Mouse (Mus musculus): ENCODE results near the gene Mcf2. TPM values are rescaled to one million over a fixed set of nuclear protein-coding genes. Genes with fewer than 3 reads are reported as not detected.

Mcf2 gene
- polyA plus RNA-seq, 1 experiment from 2014 or later: 2.3 TPM

DNA sequence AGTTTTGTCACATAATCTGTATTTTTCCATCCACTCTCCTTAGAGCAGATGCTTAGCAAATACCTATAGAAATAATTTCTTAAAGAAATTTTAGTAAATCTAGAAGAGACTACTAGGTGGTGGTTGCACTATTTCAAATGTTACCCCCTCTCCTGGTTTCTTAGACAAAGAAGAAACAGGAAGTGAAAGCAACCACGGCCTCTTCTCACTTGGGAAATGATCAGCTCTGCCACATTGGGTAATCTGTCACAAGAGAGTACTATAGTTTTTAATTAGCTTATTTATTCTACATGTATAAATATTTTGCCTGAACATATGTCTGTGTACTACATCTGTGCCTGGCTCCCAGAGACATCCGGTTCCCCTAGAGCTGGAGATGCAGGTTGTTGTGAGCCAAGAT lies 157.3 kb downstream of the Mcf2 start:
- 78% methylated on average over 2 of the region's 2 CpGs for WGBS
- no peak overlapping the region for H3K27ac ChIP-seq
- no peak for ATAC-seq (replicated peaks)

DNA sequence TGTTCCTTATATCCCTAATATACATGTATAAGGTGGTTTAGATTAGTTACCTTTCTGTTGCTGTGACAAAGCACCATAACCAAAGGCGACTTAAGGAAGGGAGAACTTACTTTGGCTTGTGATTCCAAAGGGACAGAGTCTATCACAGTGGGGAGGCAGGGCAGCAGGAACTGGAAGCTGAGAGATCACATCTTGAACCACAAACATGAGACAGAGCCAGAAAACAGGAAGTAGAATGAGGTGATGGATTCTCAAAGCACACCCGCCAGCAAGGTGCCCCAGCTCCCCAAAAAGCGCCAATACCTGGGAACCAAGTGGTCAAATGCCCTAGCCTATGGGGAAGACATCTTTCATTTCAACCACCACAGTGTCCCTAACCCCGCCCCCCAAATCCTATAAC lies 157.9 kb downstream of the Mcf2 start:
- H3K36me3 ChIP-seq (replicated peaks): no peaks in the 10 kb centered on the region
- no peaks in the 10 kb centered on the region for H3K9me3 ChIP-seq
- H3K9ac ChIP-seq: no peak overlapping the region
- no peaks in the 10 kb centered on the region for H3K27me3 ChIP-seq (replicated peaks)
- H3K4me2 ChIP-seq: no peak overlapping the region
- WGBS: 86% methylated on average over 4 of the region's 4 CpGs
- H3K27ac ChIP-seq: no peak overlapping the region
- H3K4me1 ChIP-seq: no peaks in the 10 kb centered on the region
- H3K4me3 ChIP-seq: no peak overlapping the region
- no peak for ATAC-seq (replicated peaks)

More for the DNA sequence above, 157.3 kb downstream of the Mcf2 start:
- H3K4me2 ChIP-seq: no peak overlapping the region
- H3K27me3 ChIP-seq (replicated peaks): no peaks in the 10 kb centered on the region
- H3K9ac ChIP-seq: no peak overlapping the region
- no peaks in the 10 kb centered on the region for H3K4me1 ChIP-seq
- H3K4me3 ChIP-seq: no peak overlapping the region
- no peaks in the 10 kb centered on the region for H3K9me3 ChIP-seq
- H3K36me3 ChIP-seq (replicated peaks): no peaks in the 10 kb centered on the region

DNA sequence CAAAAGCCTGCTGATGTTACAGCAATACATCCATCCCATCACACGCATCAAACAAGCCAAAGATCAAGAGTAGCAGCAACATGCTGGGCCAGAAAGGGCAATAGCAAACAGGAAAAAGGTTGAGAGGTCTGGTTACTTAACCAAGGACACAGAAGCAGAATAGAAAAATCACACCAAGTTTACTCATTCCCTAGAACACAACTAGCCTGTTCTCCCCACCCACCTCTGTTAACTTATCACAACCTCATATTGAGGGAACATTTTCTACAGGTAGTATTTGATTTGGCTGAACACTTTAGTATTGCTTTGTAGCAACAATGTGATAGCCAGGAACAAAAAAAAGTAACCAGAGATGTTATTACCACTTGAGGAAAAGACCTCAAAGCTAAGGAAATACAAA lies 164.3 kb downstream of the Mcf2 start:
- H3K9ac ChIP-seq: no peak overlapping the region
- no peaks in the 10 kb centered on the region for H3K9me3 ChIP-seq
- WGBS: 87% methylated on average over 1 of the region's 1 CpGs
- no peak for ATAC-seq (replicated peaks)
- H3K4me3 ChIP-seq: no peak overlapping the region
- H3K4me1 ChIP-seq: no peaks in the 10 kb centered on the region
- H3K27ac ChIP-seq: no peak overlapping the region
- no peaks in the 10 kb centered on the region for H3K36me3 ChIP-seq (replicated peaks)
- no peaks in the 10 kb centered on the region for H3K27me3 ChIP-seq (replicated peaks)
- no peak overlapping the region for H3K4me2 ChIP-seq

DNA sequence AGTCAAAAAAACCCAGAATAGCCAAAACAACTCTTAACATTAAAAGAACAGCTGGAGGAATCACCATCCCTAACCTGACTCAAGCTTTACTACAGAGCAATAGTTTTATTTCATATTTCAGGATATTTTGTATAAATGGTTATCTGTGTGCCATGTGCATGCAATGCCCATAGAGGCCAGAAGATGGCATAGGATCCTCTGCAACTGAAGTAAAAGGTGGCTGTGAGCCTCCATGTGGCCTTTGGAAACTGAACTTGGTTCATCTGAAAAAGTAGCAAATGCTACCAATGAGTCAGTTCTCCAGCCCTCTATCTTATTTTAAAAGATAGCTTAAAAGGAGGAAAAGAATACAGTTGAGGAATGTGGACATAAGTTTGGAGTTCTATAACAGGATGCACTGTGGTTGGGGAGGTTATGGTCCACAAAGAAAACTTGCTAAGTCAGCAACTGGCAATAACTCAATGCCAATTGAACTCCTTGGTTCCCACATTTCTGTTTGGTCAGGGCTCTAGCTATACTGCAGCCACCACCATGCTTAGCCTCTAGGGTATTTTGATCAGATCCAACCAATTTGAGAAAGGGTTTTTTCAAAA lies 165.7 kb downstream of the Mcf2 start:
- no peak for ATAC-seq (replicated peaks)

More for the DNA sequence above, 165.7 kb downstream of the Mcf2 start:
- Histone ChIP-seq H3K9ac (no peak overlapping the region), H3K4me1 (no peaks in the 10 kb centered on the region), H3K4me2 (no peak overlapping the region), H3K27me3 (replicated peaks) (no peaks in the 10 kb centered on the region), H3K9me3 (no peaks in the 10 kb centered on the region), H3K36me3 (replicated peaks) (no peaks in the 10 kb centered on the region), H3K27ac (no peak overlapping the region), H3K4me3 (no peak overlapping the region)

Other genes starting within 250 kb of the Mcf2 start
- not detected in 2 replicates for gene F9, start 179.6 kb downstream of the Mcf2 start, polyA plus RNA-seq (2015; fragmentation: Nextera tagmentation; extraction: Ambion mirVana)

All from midbrain, embryonic 15.5 days (tissue).